Mouse (Mus musculus): ENCODE data around the gene Pip5k1b. TPM values are rescaled to one million over a fixed set of nuclear protein-coding genes. Genes with fewer than 3 reads are reported as not detected.
"Not testable (repeated sequence)": the region's sequence is repeated elsewhere in the genome, so short reads cannot be mapped to it uniquely, and the experiment has no call there.

Gene Pip5k1b
- total RNA-seq (2021): 10 to 100 TPM; 27.5 to 30.1 TPM

- DNase-seq (ENCODE audit: low spot score in 2 of 2): peak; percentile 19 to 21
- intact Hi-C loops (cut with DNase I): loop anchor here (2.0 to 5.0 kb wide), 2 partner anchors 67 to 255 kb away; no protein-coding TSS in a partner anchor
Observed at GRCm38 (mm10) chr19:24555466-24555903, at the start of gene Pip5k1b. Gene Pip5k1b (minus strand): TSS chr19:24555872.

GRCm38 (mm10) chr19:24604105-24604504, 48.4 kb upstream of the Pip5k1b start:
- no peak for DNase-seq (ENCODE audit: low spot score in 2 of 2)
- intact Hi-C loops (cut with DNase I): no loop called here

GRCm38 (mm10) chr19:24603431-24603830, 47.8 kb upstream of the Pip5k1b start:
- DNase-seq (ENCODE audit: low spot score in 2 of 2): no peak
- intact Hi-C loops (cut with DNase I): no loop called here

GRCm38 (mm10) chr19:24586726-24587125, 31.1 kb upstream of the Pip5k1b start:
- intact Hi-C loops (cut with DNase I): no loop called here
- DNase-seq (ENCODE audit: low spot score in 2 of 2): no peak

- intact Hi-C loops (cut with DNase I): no loop called here
- DNase-seq (ENCODE audit: low spot score in 2 of 2): no peak
Observed at GRCm38 (mm10) chr19:24585171-24585570, 29.5 kb upstream of the Pip5k1b start.

- intact Hi-C loops (cut with DNase I): no loop called here
- peak; percentile 22 to 70 for DNase-seq (ENCODE audit: low spot score in 2 of 2)
Observed at GRCm38 (mm10) chr19:24583956-24584355, 28.3 kb upstream of the Pip5k1b start.

GRCm38 (mm10) chr19:24576125-24576524, 20.5 kb upstream of the Pip5k1b start:
- no peak for DNase-seq (ENCODE audit: low spot score in 2 of 2)
- intact Hi-C loops (cut with DNase I): no loop called here

GRCm38 (mm10) chr19:24571756-24572181, 16.1 kb upstream of the Pip5k1b start:
- no peak for DNase-seq (ENCODE audit: low spot score in 2 of 2)
- intact Hi-C loops (cut with DNase I): no loop called here

- DNase-seq (ENCODE audit: low spot score in 2 of 2): no peak
- intact Hi-C loops (cut with DNase I): no loop called here
Observed at GRCm38 (mm10) chr19:24570969-24571368, 15.3 kb upstream of the Pip5k1b start.

GRCm38 (mm10) chr19:24557456-24557855, 1.8 kb upstream of the Pip5k1b start:
- intact Hi-C loops (cut with DNase I): loop anchor here (5.0 kb wide), 1 partner anchor 65 kb away; no protein-coding TSS in a partner anchor

GRCm38 (mm10) chr19:24556585-24556966, 904 bp upstream of the Pip5k1b start:
- intact Hi-C loops (cut with DNase I): loop anchor here (1.0 to 5.0 kb wide), 2 partner anchors 66 to 80 kb away; no protein-coding TSS in a partner anchor
- peak in 1 of 2 experiments; percentile 5 for DNase-seq (ENCODE audit: low spot score in 2 of 2)

More at GRCm38 (mm10) chr19:24557456-24557855, 1.8 kb upstream of the Pip5k1b start:
- DNase-seq (ENCODE audit: low spot score in 2 of 2): peak in 1 of 2 experiments; percentile 8

GRCm38 (mm10) chr19:24555904-24556584, 372 bp upstream of the Pip5k1b start:
- peak; percentile 60 to 68 for DNase-seq (ENCODE audit: low spot score in 2 of 2)
- intact Hi-C loops (cut with DNase I): loop anchor here (1.0 to 5.0 kb wide), 3 partner anchors 66 to 255 kb away; no protein-coding TSS in a partner anchor

- intact Hi-C loops (cut with DNase I): loop anchor here (2.0 to 5.0 kb wide), 2 partner anchors 67 to 254 kb away; no protein-coding TSS in a partner anchor
- peak; percentile 16 to 31 for DNase-seq (ENCODE audit: low spot score in 2 of 2)
Observed at GRCm38 (mm10) chr19:24554911-24555465, 684 bp downstream of the Pip5k1b start.

- DNase-seq (ENCODE audit: low spot score in 2 of 2): no peak
- intact Hi-C loops (cut with DNase I): loop anchor here (2.0 kb wide), 1 partner anchor 254 kb away; no protein-coding TSS in a partner anchor
Observed at GRCm38 (mm10) chr19:24554425-24554824, 1.2 kb downstream of the Pip5k1b start.

GRCm38 (mm10) chr19:24553291-24554075, 2.2 kb downstream of the Pip5k1b start:
- intact Hi-C loops (cut with DNase I): loop anchor here (2.0 kb wide), 1 partner anchor 253 kb away; no protein-coding TSS in a partner anchor
- DNase-seq (ENCODE audit: low spot score in 2 of 2): no peak

- DNase-seq (ENCODE audit: low spot score in 2 of 2); intact Hi-C loops (cut with DNase I): not testable (repeated sequence)
Observed at GRCm38 (mm10) chr19:24552641-24553040, 3.0 kb downstream of the Pip5k1b start.

- no peak for DNase-seq (ENCODE audit: low spot score in 2 of 2)
- intact Hi-C loops (cut with DNase I): no loop called here
Observed at GRCm38 (mm10) chr19:24551196-24551954, 4.3 kb downstream of the Pip5k1b start.

GRCm38 (mm10) chr19:24550778-24551177, 4.9 kb downstream of the Pip5k1b start:
- no peak for DNase-seq (ENCODE audit: low spot score in 2 of 2)
- intact Hi-C loops (cut with DNase I): no loop called here

- intact Hi-C loops (cut with DNase I): no loop called here
- DNase-seq (ENCODE audit: low spot score in 2 of 2): no peak
Observed at GRCm38 (mm10) chr19:24550016-24550415, 5.7 kb downstream of the Pip5k1b start.

All from left cerebral cortex, postnatal 25 days (tissue).